Mouse (Mus musculus): ENCODE data around the gene Olfr1116.
"Not testable (repeated sequence)": the region's sequence is repeated elsewhere in the genome, so short reads cannot be mapped to it uniquely, and the experiment has no call there.

Gene Olfr1116

GRCm38 (mm10) chr2:87267234-87267633 lies at the start of gene Olfr1116:
TSS of gene Olfr1116 (plus strand) at chr2:87267534.
- no peak for DNase-seq

GRCm38 (mm10) chr2:87247713-87248112 lies 19.6 kb upstream of the Olfr1116 start, which contains the start of gene Olfr1115:
TSS of gene Olfr1115 (plus strand) at chr2:87248013.
- DNase-seq: no peak

- not testable (repeated sequence) for DNase-seq
These were observed 26.6 kb downstream of the Olfr1116 start for GRCm38 (mm10) chr2:87293977-87294376.

- DNase-seq: no peak
These were observed 39.9 kb downstream of the Olfr1116 start, which contains the start of gene Olfr1118 for GRCm38 (mm10) chr2:87307281-87307680. TSS of gene Olfr1118 (plus strand) at chr2:87307581.
